Comparison of ENCODE assay signal across 23 mouse cellular contexts in genomic region chr4:139509069-139509468, GRCm38 (mm10). TPM values are rescaled to one million over a fixed set of nuclear protein-coding genes. Genes with fewer than 3 reads are reported as not detected.
A peak's percentile ranks its signal among the peaks of the same experiment; 100 is the strongest.
DNase-seq lines count a peak whose midpoint lies in the region; ATAC-seq lines count a peak whose summit lies in the region.
"Had no signal": no experiment of that assay in that cellular context is flagged by ENCODE, and none has a peak within 500 bp of the region (broad histone marks: within the 10 kb centered on the region; RNA-seq: fewer than 3 reads in every experiment).

No protein-coding gene starts in this region.

- peaks cover 11% of the 10 kb centered on the region for H3K4me1 ChIP-seq in forebrain, embryonic 10.5 days
- no peaks in the 10 kb centered on the region for H3K4me1 ChIP-seq in forebrain, embryonic 15.5 days
- peaks cover 6% of the 10 kb centered on the region for H3K4me1 ChIP-seq in limb, embryonic 10.5 days
- H3K4me1 ChIP-seq: embryonic facial prominence, embryonic 15.5 days; heart, embryonic 10.5 days; hindbrain, embryonic 13.5 days had no signal

- peaks cover 9% of the 10 kb centered on the region for H3K9me3 ChIP-seq in forebrain, embryonic 10.5 days
- no peaks in the 10 kb centered on the region for H3K9me3 ChIP-seq in forebrain, embryonic 15.5 days
- no peaks in the 10 kb centered on the region for H3K9me3 ChIP-seq in limb, embryonic 10.5 days (replicated peaks)
- H3K9me3 ChIP-seq: embryonic facial prominence, embryonic 15.5 days; hindbrain, embryonic 13.5 days had no signal

- no peaks in the 10 kb centered on the region for H3K27me3 ChIP-seq in forebrain, embryonic 10.5 days (ENCODE audit: poor library complexity, severe bottlenecking)
- no peaks in the 10 kb centered on the region for H3K27me3 ChIP-seq in forebrain, embryonic 15.5 days
- no peaks in the 10 kb centered on the region for H3K27me3 ChIP-seq in limb, embryonic 10.5 days (ENCODE audit: low read depth, poor library complexity, severe bottlenecking)
- H3K27me3 ChIP-seq: embryonic facial prominence, embryonic 15.5 days; hindbrain, embryonic 13.5 days had no signal

- WGBS in forebrain, embryonic 10.5 days: 85% methylated on average over 2 of the region's 2 CpGs
- WGBS in forebrain, embryonic 15.5 days: 67% methylated on average over 2 of the region's 2 CpGs
- WGBS in limb, embryonic 10.5 days: 89% methylated on average over 2 of the region's 2 CpGs

- no peak for DNase-seq in forebrain, embryonic 10.5 days (ENCODE audit: extremely low spot score, low spot score)
- DNase-seq in retina, postnatal 1 day: peak; percentile 25
- no peak for DNase-seq in retina, embryonic 14.5 days (ENCODE audit: low spot score)
- no peak for DNase-seq in limb, embryonic 10.5 days (ENCODE audit: low spot score)
- no peak for DNase-seq in c-Kit-positive CD71-positive TER-119-positive erythroid progenitor cells, embryonic 14.5 days (ENCODE audit: low spot score)
- DNase-seq in layer of hippocampus, adult 18-20 months (ENCODE audit: low spot score in 2 of 2): no peak
- DNase-seq: adrenal gland, postnatal 14 days; B cell, adult 2 months; cerebellum, adult 18-20 months; cerebellum, postnatal 10 days; embryo, embryonic 11 days; gastrocnemius, postnatal 10 days; heart, adult 18-20 months; heart, postnatal 10 days; heart, postnatal 4 days had no signal

- H3K36me3 ChIP-seq in forebrain, embryonic 10.5 days (replicated peaks): no peaks in the 10 kb centered on the region
- H3K36me3 ChIP-seq in forebrain, embryonic 15.5 days: no peaks in the 10 kb centered on the region
- no peaks in the 10 kb centered on the region for H3K36me3 ChIP-seq in limb, embryonic 10.5 days
- H3K36me3 ChIP-seq: embryonic facial prominence, embryonic 15.5 days; G1E; heart, embryonic 10.5 days; hindbrain, embryonic 13.5 days had no signal

- H3K4me3 ChIP-seq in forebrain, embryonic 10.5 days: no peak overlapping the region
- H3K4me3 ChIP-seq in forebrain, embryonic 15.5 days: no peak overlapping the region
- H3K4me3 ChIP-seq in limb, embryonic 10.5 days: no peak overlapping the region
- H3K4me3 ChIP-seq: embryonic facial prominence, embryonic 15.5 days; erythroblast, embryonic 14.5 days; heart, embryonic 10.5 days; hindbrain, embryonic 13.5 days had no signal

- ATAC-seq in forebrain, embryonic 15.5 days (replicated peaks): no peak
- ATAC-seq: CD4-positive, CD25-positive, alpha-beta regulatory T cell, adult 4 months; forebrain, embryonic 16.5 days had no signal

- H3K9ac ChIP-seq in forebrain, embryonic 15.5 days (replicated peaks): no peak overlapping the region
- H3K9ac ChIP-seq: embryonic facial prominence, embryonic 15.5 days; hindbrain, embryonic 13.5 days had no signal

- H3K27ac ChIP-seq in forebrain, embryonic 10.5 days: 0 out of 2 replicates have a peak overlapping the region, but pooled peaks have one; percentile 12
- H3K27ac ChIP-seq in forebrain, embryonic 15.5 days (replicated peaks): no peak overlapping the region
- H3K27ac ChIP-seq in limb, embryonic 10.5 days: peak overlapping the region; percentile 19; the same call in 1 of the 2 replicates
- H3K27ac ChIP-seq: embryonic facial prominence, embryonic 15.5 days; heart, embryonic 10.5 days; hindbrain, embryonic 13.5 days had no signal

- H3K4me2 ChIP-seq in forebrain, embryonic 15.5 days (replicated peaks): no peak overlapping the region
- H3K4me2 ChIP-seq: embryonic facial prominence, embryonic 15.5 days; hindbrain, embryonic 13.5 days had no signal

RNA-seq across cellular contexts. Expression of gene Iffo2, which starts 21.3 kb away (rescaled TPM):
- 2.3 and 3.0 TPM in 2 replicates for polyA plus RNA-seq in forebrain, embryonic 10.5 days (2016; fragmentation: Nextera tagmentation; extraction: Ambion mirVana)
- polyA plus RNA-seq in forebrain, embryonic 15.5 days (2015; fragmentation: Nextera tagmentation; extraction: Ambion mirVana): 4.6 and 5.7 TPM in 2 replicates
- polyA plus RNA-seq in limb, embryonic 10.5 days (2016; fragmentation: Nextera tagmentation; extraction: Ambion mirVana): 2.8 and 4.1 TPM in 2 replicates
- total RNA-seq in layer of hippocampus, adult 18-20 months (2021): 10 to 100 TPM; 18.6 to 19.2 TPM
- polyA plus RNA-seq: erythroblast, embryonic 14.5 days had no signal
